Mouse (Mus musculus) layer of hippocampus, postnatal 36 days (tissue): ENCODE measurements around the gene Tcp10a. TPM values are rescaled to one million over a fixed set of nuclear protein-coding genes. Genes with fewer than 3 reads are reported as not detected.
A peak's percentile ranks its signal among the peaks of the same experiment; 100 is the strongest.
"Not testable (repeated sequence)": the region's sequence is repeated elsewhere in the genome, so short reads cannot be mapped to it uniquely, and the experiment has no call there.

Experiments used
- DNase-seq, 2 experiments: peaks; one replicate each; pipeline ENCODE4 v3.0.0; 2022
- total RNA-seq, 2 experiments: library from RNA; stranded (reverse); gene quantifications; 2 replicates each; pipeline ENCODE4 v1.2.3; 2021

The Tcp10a gene
- total RNA-seq, 2 experiments from 2014 or later, result 0.23 TPM; not detected in 1

GRCm38 (mm10) chr17:7369401-7369800 is 45.0 kb downstream of the Tcp10a start:
- DNase-seq, result not testable (repeated sequence)

- DNase-seq, result not testable (repeated sequence)
These were observed 47.4 kb downstream of the Tcp10a start, which contains the start of gene Gm49630 for GRCm38 (mm10) chr17:7371879-7372278. Gm49630 (minus strand) TSS chr17:7371979.

GRCm38 (mm10) chr17:7376951-7377700 is 52.7 kb downstream of the Tcp10a start:
- DNase-seq, result not testable (repeated sequence)

GRCm38 (mm10) chr17:7377907-7378306 is 53.5 kb downstream of the Tcp10a start:
- DNase-seq, result not testable (repeated sequence)

- DNase-seq, result not testable (repeated sequence)
These were observed 58.3 kb downstream of the Tcp10a start for GRCm38 (mm10) chr17:7382711-7383110.

GRCm38 (mm10) chr17:7383167-7384143 is 59.0 kb downstream of the Tcp10a start:
- not testable (repeated sequence) for DNase-seq

- not testable (repeated sequence) for DNase-seq
These were observed 60.9 kb downstream of the Tcp10a start, which contains the start of gene Unc93a2 for GRCm38 (mm10) chr17:7385364-7385763. Unc93a2 (minus strand) TSS chr17:7385464.

- DNase-seq, result not testable (repeated sequence)
These were observed 61.6 kb downstream of the Tcp10a start for GRCm38 (mm10) chr17:7386016-7386415.

- not testable (repeated sequence) for DNase-seq
These were observed 64.0 kb downstream of the Tcp10a start for GRCm38 (mm10) chr17:7388341-7388957.

GRCm38 (mm10) chr17:7388958-7389356 is 64.5 kb downstream of the Tcp10a start:
- not testable (repeated sequence) for DNase-seq

- peak; percentile 19 to 34 for DNase-seq
These were observed 65.5 kb downstream of the Tcp10a start for GRCm38 (mm10) chr17:7389898-7390297.

GRCm38 (mm10) chr17:7395116-7395515 is 70.7 kb downstream of the Tcp10a start:
- DNase-seq, result not testable (repeated sequence)

Other genes with a start within 250 kb of the Tcp10a start
- 10 to 100 TPM; 30.5 to 38.3 TPM for gene Rps6ka2, start 154.5 kb upstream of the Tcp10a start, total RNA-seq
- gene Ttll2, start 28.1 kb downstream of the Tcp10a start, total RNA-seq, result not detected
- gene Gm49630, start 47.3 kb downstream of the Tcp10a start, total RNA-seq, result not detected
- not detected for gene Unc93a2, start 60.8 kb downstream of the Tcp10a start, total RNA-seq